Mouse (Mus musculus): ENCODE measurements around the gene Pdcd2l.

Pdcd2l gene

GRCm38 (mm10) chr7:34196132-34197128, at the start of gene Pdcd2l:
Gene Pdcd2l (minus strand): TSS chr7:34196661.
- CTCF ChIA-PET = interaction anchor here (0.6 to 0.7 kb wide), 2 partner anchors 13 to 142 kb away, joined by 4 read pairs; no protein-coding TSS in a partner anchor

- CTCF ChIA-PET = no interaction called here
Measured at GRCm38 (mm10) chr7:34242176-34242575, 45.7 kb upstream of the Pdcd2l start.

- CTCF ChIA-PET = no interaction called here
Measured at GRCm38 (mm10) chr7:34238086-34238485, 41.6 kb upstream of the Pdcd2l start.

GRCm38 (mm10) chr7:34235602-34236001, 39.1 kb upstream of the Pdcd2l start:
- CTCF ChIA-PET = no interaction called here

- CTCF ChIA-PET = no interaction called here
Measured at GRCm38 (mm10) chr7:34234610-34235561, 38.4 kb upstream of the Pdcd2l start.

- CTCF ChIA-PET = no interaction called here
Measured at GRCm38 (mm10) chr7:34233909-34234609, 37.6 kb upstream of the Pdcd2l start.

GRCm38 (mm10) chr7:34232785-34233725, 36.6 kb upstream of the Pdcd2l start:
- CTCF ChIA-PET = no interaction called here

- CTCF ChIA-PET = no interaction called here
Measured at GRCm38 (mm10) chr7:34230116-34230515, 33.7 kb upstream of the Pdcd2l start, which contains the start of gene Gpi1. Gene Gpi1 (minus strand): TSS chr7:34230336.

GRCm38 (mm10) chr7:34229691-34230111, 33.2 kb upstream of the Pdcd2l start:
- CTCF ChIA-PET = no interaction called here

GRCm38 (mm10) chr7:34229153-34229552, 32.7 kb upstream of the Pdcd2l start:
- CTCF ChIA-PET = interaction anchor here (0.5 kb wide), 1 partner anchor 35 kb away, joined by 3 read pairs; no protein-coding TSS in a partner anchor

- CTCF ChIA-PET = interaction anchor here (0.5 kb wide), 1 partner anchor 35 kb away, joined by 3 read pairs; no protein-coding TSS in a partner anchor
Measured at GRCm38 (mm10) chr7:34228641-34229040, 32.2 kb upstream of the Pdcd2l start.

GRCm38 (mm10) chr7:34226846-34227245, 30.4 kb upstream of the Pdcd2l start:
- CTCF ChIA-PET = no interaction called here

GRCm38 (mm10) chr7:34226086-34226485, 29.6 kb upstream of the Pdcd2l start:
- CTCF ChIA-PET = no interaction called here

- CTCF ChIA-PET = no interaction called here
Measured at GRCm38 (mm10) chr7:34224308-34224707, 27.8 kb upstream of the Pdcd2l start.

GRCm38 (mm10) chr7:34222340-34222739, 25.9 kb upstream of the Pdcd2l start:
- CTCF ChIA-PET = interaction anchor here (0.6 kb wide), 1 partner anchor 8 kb away, joined by 3 read pairs; no protein-coding TSS in a partner anchor

GRCm38 (mm10) chr7:34221594-34222250, 25.3 kb upstream of the Pdcd2l start:
- CTCF ChIA-PET = interaction anchor here (0.5 kb wide), 1 partner anchor 24 kb away, joined by 7 read pairs; no protein-coding TSS in a partner anchor

- CTCF ChIA-PET = no interaction called here
Measured at GRCm38 (mm10) chr7:34218496-34218895, 22.0 kb upstream of the Pdcd2l start.

- CTCF ChIA-PET = no interaction called here
Measured at GRCm38 (mm10) chr7:34216474-34216873, 20.0 kb upstream of the Pdcd2l start.

- CTCF ChIA-PET = no interaction called here
Measured at GRCm38 (mm10) chr7:34215481-34215880, 19.0 kb upstream of the Pdcd2l start.
